Mouse (Mus musculus) erythroblast, embryonic 14.5 days (primary cell): ENCODE data around the gene Olfr619. TPM values are rescaled to one million over a fixed set of nuclear protein-coding genes. Genes with fewer than 3 reads are reported as not detected.

Source experiments
- H3K27me3 ChIP-seq: 2 replicates; pipeline ENCODE4 v1.6.1; 2012; ENCODE audit warnings: inconsistent platforms; ENCODE audit not compliant: control insufficient read depth
- H3K36me3 ChIP-seq: 2 replicates; pipeline ENCODE4 v1.6.1; 2012; ENCODE audit warnings: mild to moderate bottlenecking, inconsistent platforms; ENCODE audit not compliant: control insufficient read depth
- H3K4me1 ChIP-seq: 2 replicates; pipeline ENCODE4 v1.6.1; 2012; ENCODE audit warnings: inconsistent platforms; ENCODE audit not compliant: control insufficient read depth
- H3K4me3 ChIP-seq: replicated peaks from 2 replicates; pipeline ENCODE3; 2012; ENCODE audit warnings: moderate library complexity, mild to moderate bottlenecking, inconsistent platforms
- H3K9me3 ChIP-seq: 2 replicates; pipeline ENCODE4 v1.6.1; 2012; ENCODE audit warnings: low read length, inconsistent platforms, mixed read lengths; ENCODE audit not compliant: control insufficient read depth
- GATA1 ChIP-seq: IDR thresholded peaks from 2 replicates; pipeline ENCODE4 v1.6.1; 2012; ENCODE audit warnings: low read length, inconsistent platforms, mixed read lengths
- TAL1 ChIP-seq: IDR thresholded peaks from 3 replicates; pipeline ENCODE4 v1.6.1; 2012; ENCODE audit warnings: low read length, inconsistent platforms, mixed read lengths
- polyA plus RNA-seq: library from polyadenylated mRNA; stranded (reverse); fragments of >175 nt; gene quantifications from 2 replicates; pipeline ENCODE4 v1.2.3, GENCODE M21; 2012

Gene Olfr619
- polyA plus RNA-seq, 1 experiment: not detected

DNA sequence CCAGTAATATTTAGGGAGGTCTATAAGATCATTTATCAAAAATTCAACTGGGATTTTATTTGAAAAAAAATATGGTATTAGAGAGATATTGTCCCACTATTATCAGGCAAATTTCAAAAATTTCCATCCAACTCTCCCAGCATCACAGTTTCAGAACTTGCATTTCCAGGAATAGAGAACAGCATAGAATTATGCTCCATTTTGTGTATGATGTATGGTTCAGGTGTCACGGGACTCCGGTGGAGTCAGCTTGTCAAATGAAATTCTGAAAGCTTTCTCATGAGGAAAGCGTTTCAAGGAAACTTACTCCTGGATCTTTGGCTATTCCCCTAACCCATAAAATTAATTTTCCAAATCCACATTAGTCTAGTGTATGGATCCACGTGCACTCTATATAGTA lies 43.7 kb downstream of the Olfr619 start:
- Histone ChIP-seq H3K36me3 (no peaks in the 10 kb centered on the region), H3K4me1 (no peaks in the 10 kb centered on the region), H3K4me3 (no peak overlapping the region), H3K27me3 (no peaks in the 10 kb centered on the region), H3K9me3 (no peaks in the 10 kb centered on the region)
- TF ChIP-seq TAL1: no peak
- no peak for TF ChIP-seq GATA1

Other genes starting within 250 kb of the Olfr619 start
- gene Olfr601, start 237.9 kb upstream of the Olfr619 start, polyA plus RNA-seq: not detected in 2 replicates
- gene Olfr603, start 214.4 kb upstream of the Olfr619 start, polyA plus RNA-seq: not detected in 2 replicates
- not detected in 2 replicates for gene Usp17lc, start 185.5 kb upstream of the Olfr619 start, polyA plus RNA-seq
- gene Olfr605, start 155.1 kb upstream of the Olfr619 start, polyA plus RNA-seq: not detected in 2 replicates
- not detected in 2 replicates for gene Olfr606, start 151.5 kb upstream of the Olfr619 start, polyA plus RNA-seq
- gene Olfr607, start 136.4 kb upstream of the Olfr619 start, polyA plus RNA-seq: not detected in 2 replicates
- not detected in 2 replicates for gene Olfr608, start 130.7 kb upstream of the Olfr619 start, polyA plus RNA-seq
- gene Olfr609, start 102.5 kb upstream of the Olfr619 start, polyA plus RNA-seq: not detected in 2 replicates
- gene Olfr610, start 88.5 kb upstream of the Olfr619 start, polyA plus RNA-seq: not detected in 2 replicates
- not detected in 2 replicates for gene Olfr611, start 79.7 kb upstream of the Olfr619 start, polyA plus RNA-seq
- not detected in 2 replicates for gene Olfr612, start 57.9 kb upstream of the Olfr619 start, polyA plus RNA-seq
- not detected in 2 replicates for gene Olfr613, start 52.5 kb upstream of the Olfr619 start, polyA plus RNA-seq
- gene Olfr615, start 44.5 kb upstream of the Olfr619 start, polyA plus RNA-seq: not detected in 2 replicates
- gene Olfr616, start 31.4 kb upstream of the Olfr619 start, polyA plus RNA-seq: not detected in 2 replicates
- gene Olfr617, start 27.5 kb upstream of the Olfr619 start, polyA plus RNA-seq: not detected in 2 replicates
- not detected in 2 replicates for gene Olfr618, start 10.5 kb upstream of the Olfr619 start, polyA plus RNA-seq
- gene Olfr620, start 12.0 kb downstream of the Olfr619 start, polyA plus RNA-seq: not detected in 2 replicates
- gene Olfr622, start 42.1 kb downstream of the Olfr619 start, polyA plus RNA-seq: not detected in 2 replicates
- not detected in 2 replicates for gene Olfr623, start 63.1 kb downstream of the Olfr619 start, polyA plus RNA-seq
- gene Olfr624, start 70.6 kb downstream of the Olfr619 start, polyA plus RNA-seq: not detected in 2 replicates
- gene Olfr625-ps1, start 82.1 kb downstream of the Olfr619 start, polyA plus RNA-seq: not detected in 2 replicates
- not detected in 2 replicates for gene Olfr243, start 114.1 kb downstream of the Olfr619 start, polyA plus RNA-seq
- gene Olfr628, start 129.8 kb downstream of the Olfr619 start, polyA plus RNA-seq: not detected in 2 replicates
- not detected in 2 replicates for gene Olfr629, start 144.4 kb downstream of the Olfr619 start, polyA plus RNA-seq
- gene Olfr630, start 156.8 kb downstream of the Olfr619 start, polyA plus RNA-seq: not detected in 2 replicates
- not detected in 2 replicates for gene Olfr69, start 171.0 kb downstream of the Olfr619 start, polyA plus RNA-seq
- 0.02 TPM in 1 of 2 replicates, not detected in the other for gene Olfr68, start 179.1 kb downstream of the Olfr619 start, polyA plus RNA-seq
- not detected in 2 replicates for gene Olfr67, start 191.2 kb downstream of the Olfr619 start, polyA plus RNA-seq
- gene Hbb-bt, start 213.4 kb downstream of the Olfr619 start, polyA plus RNA-seq: 22,007 and 54,805 TPM in 2 replicates
- gene Hbb-bs, start 227.5 kb downstream of the Olfr619 start, polyA plus RNA-seq: 263,491 and 269,873 TPM in 2 replicates
- 0.10 TPM in 1 of 2 replicates, not detected in the other for gene Hbb-bh2, start 239.9 kb downstream of the Olfr619 start, polyA plus RNA-seq
- 4.0 and 4.3 TPM in 2 replicates for gene Hbb-bh1, start 242.6 kb downstream of the Olfr619 start, polyA plus RNA-seq